12 mouse cellular contexts compared by ENCODE assay signal in the genomic region with DNA sequence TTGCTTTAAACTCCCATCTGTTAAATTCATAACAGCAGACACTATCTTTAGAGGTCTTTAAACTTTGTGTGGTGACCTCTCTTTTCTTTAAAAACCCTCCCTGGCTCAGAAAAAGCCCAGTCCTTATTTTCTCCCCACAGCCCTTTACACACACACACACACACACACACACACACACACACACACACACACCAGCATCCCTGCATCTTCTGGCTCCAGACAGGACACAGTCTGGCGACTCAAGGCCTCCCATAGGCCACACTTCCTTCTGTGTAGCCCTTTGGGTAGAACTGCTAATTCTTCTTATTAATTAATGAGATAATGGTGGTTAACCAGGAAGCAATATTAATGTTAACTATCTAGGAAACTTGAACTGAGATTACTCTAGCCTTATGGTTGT.
DNase-seq lines count a peak whose midpoint lies in the region; ATAC-seq and TF ChIP-seq lines count a peak whose summit lies in the region.
"Had no signal": no experiment of that assay in that cellular context is flagged by ENCODE, and none has a peak within 500 bp of the region (broad histone marks: within the 10 kb centered on the region; RNA-seq: fewer than 3 reads in every experiment).

No protein-coding gene starts in this region.

- H3K9me3 ChIP-seq in heart, postnatal 0 days (replicated peaks; ENCODE audit: control insufficient read depth, low read length): no peaks in the 10 kb centered on the region
- H3K9me3 ChIP-seq in midbrain, embryonic 14.5 days (ENCODE audit: control insufficient read depth, low read length): no peaks in the 10 kb centered on the region
- no peaks in the 10 kb centered on the region for H3K9me3 ChIP-seq in midbrain, embryonic 11.5 days (ENCODE audit: control insufficient read depth, low read length)
- H3K9me3 ChIP-seq in intestine, embryonic 16.5 days (ENCODE audit: control insufficient read depth, low read length): no peaks in the 10 kb centered on the region

- no peak for TF ChIP-seq CTCF in heart, postnatal 0 days (IDR thresholded peaks at IDR 0.05; ENCODE audit: low read depth)
- TF ChIP-seq CTCF in left cerebral cortex, adult 2 months (IDR thresholded peaks at IDR 0.05): no peak

- H3K9ac ChIP-seq in heart, postnatal 0 days (replicated peaks; ENCODE audit: low read depth, low read length): no peak overlapping the region
- no peak overlapping the region; the same call in 1 of the 2 replicates for H3K9ac ChIP-seq in midbrain, embryonic 14.5 days (replicated peaks; ENCODE audit: low read length)
- H3K9ac ChIP-seq in midbrain, embryonic 11.5 days (ENCODE audit: low read length): no peak overlapping the region
- no peak overlapping the region for H3K9ac ChIP-seq in intestine, embryonic 16.5 days (ENCODE audit: low read depth, low read length)

- peaks cover 14% of the 10 kb centered on the region for H3K36me3 ChIP-seq in heart, postnatal 0 days (replicated peaks; ENCODE audit: control insufficient read depth, insufficient read depth, low read length)
- H3K36me3 ChIP-seq in midbrain, embryonic 14.5 days (ENCODE audit: control insufficient read depth, insufficient read depth, low read length): peaks cover 8% of the 10 kb centered on the region; the same call in 1 of the 2 replicates
- peaks cover 6% of the 10 kb centered on the region for H3K36me3 ChIP-seq in midbrain, embryonic 11.5 days (ENCODE audit: control insufficient read depth, insufficient read depth, low read length)
- H3K36me3 ChIP-seq in intestine, embryonic 16.5 days (ENCODE audit: control insufficient read depth, insufficient read depth, low read length): 0 out of 2 replicates have a peak, but pooled peaks cover 11% of the 10 kb centered on the region

- WGBS in heart, postnatal 0 days: 68% methylated on average over 1 of the region's 1 CpGs
- WGBS in midbrain, embryonic 14.5 days: 48% methylated on average over 1 of the region's 1 CpGs
- WGBS in midbrain, embryonic 11.5 days: 73% methylated on average over 1 of the region's 1 CpGs
- 57% methylated on average over 1 of the region's 1 CpGs for WGBS in intestine, embryonic 16.5 days

- no peak for DNase-seq in heart, postnatal 0 days (ENCODE audit: low spot score)
- DNase-seq in heart, adult 9 months (ENCODE audit: low spot score in 2 of 2): no peak
- DNase-seq in midbrain, embryonic 14.5 days: no peak
- no peak for DNase-seq in midbrain, embryonic 11.5 days (ENCODE audit: low spot score, missing footprints)
- no peak for DNase-seq in urinary bladder, postnatal 10 days (ENCODE audit: low spot score)
- no peak for DNase-seq in left cerebral cortex, adult 2 months (ENCODE audit: extremely low spot score in 1 of 2, low spot score in 2 of 2)
- DNase-seq: cerebellum, adult 11 months; kidney, postnatal 25 days; layer of hippocampus, postnatal 36 days; right cerebral cortex, postnatal 4 days; thymus, adult 18-20 months had no signal

- ATAC-seq in heart, postnatal 0 days (ENCODE audit: insufficient read depth, low read depth): no peak
- no peak for ATAC-seq in midbrain, embryonic 14.5 days (ENCODE audit: low FRiP score, low TSS enrichment)
- no peak for ATAC-seq in midbrain, embryonic 11.5 days (ENCODE audit: low FRiP score)
- peak; percentile 44; the same call in 1 of the 2 replicates for ATAC-seq in intestine, embryonic 16.5 days

- no peak overlapping the region for H3K4me3 ChIP-seq in heart, postnatal 0 days (ENCODE audit: low read depth, low read length)
- H3K4me3 ChIP-seq in midbrain, embryonic 14.5 days (replicated peaks; ENCODE audit: low read depth, low read length): no peak overlapping the region
- H3K4me3 ChIP-seq in midbrain, embryonic 11.5 days (ENCODE audit: low read depth, low read length): no peak overlapping the region
- H3K4me3 ChIP-seq in intestine, embryonic 16.5 days (ENCODE audit: low read length): no peak overlapping the region
- H3K4me3 ChIP-seq in left cerebral cortex, adult 2 months: no peak overlapping the region

- no peaks in the 10 kb centered on the region for H3K27me3 ChIP-seq in heart, postnatal 0 days (ENCODE audit: control insufficient read depth, insufficient read depth, low read length)
- H3K27me3 ChIP-seq in midbrain, embryonic 14.5 days (ENCODE audit: control insufficient read depth, insufficient read depth, low read length): no peaks in the 10 kb centered on the region
- no peaks in the 10 kb centered on the region for H3K27me3 ChIP-seq in midbrain, embryonic 11.5 days (ENCODE audit: control insufficient read depth, insufficient read depth, low read length)
- H3K27me3 ChIP-seq in intestine, embryonic 16.5 days (replicated peaks; ENCODE audit: control insufficient read depth, insufficient read depth, low read length): no peaks in the 10 kb centered on the region

- peak overlapping the region; percentile 40 for H3K27ac ChIP-seq in heart, postnatal 0 days (ENCODE audit: low read depth)
- H3K27ac ChIP-seq in midbrain, embryonic 14.5 days (replicated peaks; ENCODE audit: low read depth, low read length): peak overlapping the region; percentile 62
- no peak overlapping the region for H3K27ac ChIP-seq in midbrain, embryonic 11.5 days (ENCODE audit: low read depth, low read length)
- no peak overlapping the region for H3K27ac ChIP-seq in intestine, embryonic 16.5 days (ENCODE audit: low read length)
- no peak overlapping the region for H3K27ac ChIP-seq in left cerebral cortex, adult 2 months

- TF ChIP-seq EP300 in heart, postnatal 0 days (IDR thresholded peaks at IDR 0.05; ENCODE audit: low read depth): no peak

- intact Hi-C loops in left cerebral cortex, adult 2 months (cut with DNase I): no loop called here

- peaks cover 70% of the 10 kb centered on the region for H3K4me1 ChIP-seq in heart, postnatal 0 days (ENCODE audit: control insufficient read depth, insufficient read depth)
- peaks cover 6% of the 10 kb centered on the region; the same call in 1 of the 2 replicates for H3K4me1 ChIP-seq in midbrain, embryonic 14.5 days (ENCODE audit: control insufficient read depth, insufficient read depth, low read length)
- H3K4me1 ChIP-seq in midbrain, embryonic 11.5 days (ENCODE audit: control insufficient read depth, insufficient read depth, low read length): peaks cover 3% of the 10 kb centered on the region; the same call in 1 of the 2 replicates
- peaks cover 14% of the 10 kb centered on the region; the same call in 1 of the 2 replicates for H3K4me1 ChIP-seq in intestine, embryonic 16.5 days (ENCODE audit: control insufficient read depth, insufficient read depth, low read length)

- no peak overlapping the region for H3K4me2 ChIP-seq in heart, postnatal 0 days (ENCODE audit: low read depth, low read length)
- H3K4me2 ChIP-seq in midbrain, embryonic 14.5 days (ENCODE audit: low read length): peak overlapping the region; percentile 98
- no peak overlapping the region for H3K4me2 ChIP-seq in midbrain, embryonic 11.5 days
- no peak overlapping the region for H3K4me2 ChIP-seq in intestine, embryonic 16.5 days (ENCODE audit: low read depth, low read length)

Comparison
In these comparisons a context has a peak if more than half of its experiments do, and no peak if none do; other contexts are left out.
1. H3K27ac ChIP-seq: peak in heart, postnatal 0 days (single experiment) and midbrain, embryonic 14.5 days (single experiment); none in midbrain, embryonic 11.5 days (single experiment), intestine, embryonic 16.5 days (single experiment) and left cerebral cortex, adult 2 months (single experiment).